Mouse (Mus musculus): ENCODE results near the gene Mdp1. TPM values are rescaled to one million over a fixed set of nuclear protein-coding genes. Genes with fewer than 3 reads are reported as not detected.

The Mdp1 gene
- total RNA-seq (2014; fragmentation: Nextera tagmentation) = 18.4 and 28.0 TPM in 2 replicates
- 45.8 and 46.5 TPM in 2 replicates for total RNA-seq (2017)
- 9.4 and 12.2 TPM in 2 replicates for polyA plus RNA-seq (2012)

DNA sequence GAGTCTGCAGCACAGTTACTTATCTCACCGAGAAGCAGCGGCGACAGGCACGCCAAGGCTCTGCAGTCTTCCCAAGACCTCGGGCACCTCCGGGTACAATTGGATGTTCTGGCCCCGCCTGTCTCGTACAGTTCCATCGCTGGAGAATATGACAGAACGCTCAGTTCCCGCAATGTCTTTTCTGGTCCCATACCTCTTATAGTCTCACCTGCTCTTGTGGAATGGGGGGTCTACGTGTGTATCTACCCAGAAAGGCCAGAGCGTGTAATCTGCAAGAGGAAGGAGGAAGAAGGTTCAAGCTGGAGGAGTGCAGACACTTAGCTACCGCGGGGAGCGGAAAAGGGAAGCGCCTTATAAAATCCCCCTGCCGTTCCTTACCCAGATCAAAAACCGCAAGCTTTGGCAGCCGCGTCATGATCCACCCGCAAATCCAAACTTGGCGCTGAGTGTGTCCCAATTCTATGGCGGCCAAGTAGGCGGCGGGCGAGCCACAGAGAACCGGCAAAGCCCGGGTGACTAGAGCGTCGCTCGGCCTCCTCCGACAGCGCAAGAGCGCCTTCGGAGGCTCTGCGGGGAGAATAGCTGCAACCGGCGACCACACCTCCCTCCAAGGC, at the start of gene Mdp1:
Gene Mdp1, minus strand, starts transcription at position 549 of the 614 bp plus-strand sequence.
- Histone ChIP-seq H3K36me3 (replicated peaks) (peaks cover 65% of the 10 kb centered on the region), H3K9me3 (replicated peaks) (no peaks in the 10 kb centered on the region), H3K4me3 (ENCODE audit: low read depth, low read length) (peak within 1 kb of the TSS; percentile 72), H3K27me3 (ENCODE audit: insufficient read depth, low read length) (no peaks in the 10 kb centered on the region), H3K4me1 (ENCODE audit: insufficient read depth, low read depth, low read length) (peaks cover 22% of the 10 kb centered on the region)
- no peak for TF ChIP-seq POLR2AphosphoS5 (IDR thresholded peaks at IDR 0.05; ENCODE audit: insufficient replicate concordance, low read depth, low read length)
- no peak for TF ChIP-seq GATA1 (IDR thresholded peaks at IDR 0.05; ENCODE audit: borderline replicate concordance, low read length)
- TF ChIP-seq CTCF (IDR thresholded peaks at IDR 0.05; ENCODE audit: low read depth, low read length) = no peak
- TF ChIP-seq GATA2 (IDR thresholded peaks at IDR 0.05; ENCODE audit: borderline replicate concordance, low read depth, low read length) = no peak
- TF ChIP-seq TAL1 (conservative IDR thresholded peaks at IDR 0.05; ENCODE audit: low read depth, low read length) = no peak
- ATAC-seq (ENCODE audit: extremely low read depth, insufficient number of reproducible peaks, low FRiP score, poor library complexity, severe bottlenecking) = peak; percentile 81
- peak; percentile 70 for DNase-seq (ENCODE audit: low spot score)

DNA sequence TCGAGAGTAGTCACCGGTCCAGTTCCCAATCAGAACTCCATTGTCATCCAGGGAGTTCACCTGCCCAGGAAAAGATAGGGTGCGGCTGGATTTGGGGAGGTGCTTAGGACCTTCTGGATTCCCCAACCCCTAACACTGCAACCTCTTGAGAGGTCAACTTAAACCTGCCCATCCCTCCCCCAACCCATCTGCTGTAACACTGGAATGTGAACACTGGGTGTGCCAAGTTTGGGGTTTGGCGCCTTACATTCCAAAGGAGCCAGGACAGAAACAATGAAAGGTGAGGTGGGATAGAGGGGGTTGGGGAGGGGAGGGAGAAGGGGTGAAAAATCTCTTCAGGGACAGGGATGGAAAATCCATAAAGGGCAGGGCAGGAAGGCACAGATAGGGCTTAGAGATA, 49.2 kb upstream of the Mdp1 start:
- Histone ChIP-seq H3K4me3 (ENCODE audit: low read depth, low read length) (no peak overlapping the region), H3K27me3 (ENCODE audit: insufficient read depth, low read length) (no peaks in the 10 kb centered on the region), H3K4me1 (ENCODE audit: insufficient read depth, low read depth, low read length) (peaks cover 84% of the 10 kb centered on the region), H3K36me3 (replicated peaks) (peaks cover 58% of the 10 kb centered on the region), H3K9me3 (replicated peaks) (no peaks in the 10 kb centered on the region)
- DNase-seq (ENCODE audit: low spot score) (no peak), ATAC-seq (ENCODE audit: extremely low read depth, insufficient number of reproducible peaks, low FRiP score, poor library complexity, severe bottlenecking) (no peak)
- no peak for TF ChIP-seq CTCF (IDR thresholded peaks at IDR 0.05; ENCODE audit: low read depth, low read length)
- no peak for TF ChIP-seq GATA2 (IDR thresholded peaks at IDR 0.05; ENCODE audit: borderline replicate concordance, low read depth, low read length)
- no peak for TF ChIP-seq GATA1 (IDR thresholded peaks at IDR 0.05; ENCODE audit: borderline replicate concordance, low read length)
- no peak for TF ChIP-seq TAL1 (conservative IDR thresholded peaks at IDR 0.05; ENCODE audit: low read depth, low read length)
- TF ChIP-seq POLR2AphosphoS5 (IDR thresholded peaks at IDR 0.05; ENCODE audit: insufficient replicate concordance, low read depth, low read length) = no peak

DNA sequence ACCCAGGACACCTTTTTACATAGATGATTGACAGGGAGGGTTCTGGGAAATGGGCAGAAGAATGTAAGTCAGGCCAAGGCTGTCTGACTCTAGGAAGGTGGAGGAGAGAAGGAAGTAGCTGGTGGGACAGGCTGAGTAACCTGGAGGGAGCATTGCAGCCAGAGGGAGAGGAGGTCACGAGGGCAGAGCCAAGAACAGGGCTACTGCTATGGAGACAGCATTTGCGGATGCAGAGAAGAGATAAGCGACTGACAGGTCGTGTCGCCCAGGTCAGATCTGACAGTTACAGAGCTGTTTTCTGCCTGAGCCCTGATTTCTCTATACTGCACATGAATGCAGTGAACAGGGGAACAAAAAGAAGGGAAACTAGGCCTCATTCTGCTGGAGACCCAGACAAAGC, 47.1 kb upstream of the Mdp1 start:
- peak; percentile 89 for ATAC-seq (ENCODE audit: extremely low read depth, insufficient number of reproducible peaks, low FRiP score, poor library complexity, severe bottlenecking)
- TF ChIP-seq TAL1 (conservative IDR thresholded peaks at IDR 0.05; ENCODE audit: low read depth, low read length) (peak; percentile 47), GATA1 (IDR thresholded peaks at IDR 0.05; ENCODE audit: borderline replicate concordance, low read length) (no peak), POLR2AphosphoS5 (IDR thresholded peaks at IDR 0.05; ENCODE audit: insufficient replicate concordance, low read depth, low read length) (no peak)
- no peak overlapping the region; the same call in 1 of the 2 replicates for H3K4me3 ChIP-seq (ENCODE audit: low read depth, low read length)
- peak; percentile 67 for DNase-seq (ENCODE audit: low spot score)
- H3K27me3 ChIP-seq (ENCODE audit: insufficient read depth, low read length) = no peaks in the 10 kb centered on the region
- H3K36me3 ChIP-seq (replicated peaks) = peaks cover 79% of the 10 kb centered on the region
- no peaks in the 10 kb centered on the region for H3K9me3 ChIP-seq (replicated peaks)
- peaks cover 66% of the 10 kb centered on the region for H3K4me1 ChIP-seq (ENCODE audit: insufficient read depth, low read depth, low read length)

DNA sequence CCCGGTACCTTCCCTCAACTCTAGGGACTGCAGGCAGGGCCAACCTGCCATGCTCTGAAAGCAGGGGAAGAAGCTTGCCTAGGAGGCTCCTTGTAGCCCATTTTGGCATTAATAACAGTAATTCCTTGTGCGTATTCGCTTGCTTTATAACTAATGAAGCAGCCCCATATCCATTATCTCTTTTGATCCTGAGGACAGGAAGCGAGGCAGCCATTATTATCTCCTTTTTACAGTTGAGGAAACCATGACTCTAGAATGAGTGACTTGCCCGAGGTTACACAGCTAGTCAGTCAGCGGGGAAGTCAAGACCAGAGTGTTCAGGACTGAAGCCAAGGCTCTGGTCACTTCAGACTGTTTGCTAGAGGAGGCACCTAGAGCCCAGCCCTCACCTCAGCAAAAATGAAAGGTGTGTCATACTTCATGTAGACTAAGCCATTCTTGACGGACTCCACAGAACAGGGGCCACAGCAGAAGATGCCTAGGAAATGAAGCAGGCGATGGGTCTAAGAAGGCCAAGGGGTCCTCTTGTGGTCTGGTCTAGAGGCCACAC, 45.8 kb upstream of the Mdp1 start:
- Histone ChIP-seq H3K27me3 (ENCODE audit: insufficient read depth, low read length) (no peaks in the 10 kb centered on the region), H3K4me1 (ENCODE audit: insufficient read depth, low read depth, low read length) (peaks cover 54% of the 10 kb centered on the region), H3K4me3 (ENCODE audit: low read depth, low read length) (no peak overlapping the region), H3K9me3 (replicated peaks) (no peaks in the 10 kb centered on the region), H3K36me3 (replicated peaks) (peaks cover 80% of the 10 kb centered on the region)
- no peak for TF ChIP-seq GATA2 (IDR thresholded peaks at IDR 0.05; ENCODE audit: borderline replicate concordance, low read depth, low read length)
- no peak for TF ChIP-seq CTCF (IDR thresholded peaks at IDR 0.05; ENCODE audit: low read depth, low read length)
- TF ChIP-seq POLR2AphosphoS5 (IDR thresholded peaks at IDR 0.05; ENCODE audit: insufficient replicate concordance, low read depth, low read length) = no peak
- TF ChIP-seq TAL1 (conservative IDR thresholded peaks at IDR 0.05; ENCODE audit: low read depth, low read length) = no peak
- DNase-seq (ENCODE audit: low spot score) (no peak), ATAC-seq (ENCODE audit: extremely low read depth, insufficient number of reproducible peaks, low FRiP score, poor library complexity, severe bottlenecking) (no peak)

DNA sequence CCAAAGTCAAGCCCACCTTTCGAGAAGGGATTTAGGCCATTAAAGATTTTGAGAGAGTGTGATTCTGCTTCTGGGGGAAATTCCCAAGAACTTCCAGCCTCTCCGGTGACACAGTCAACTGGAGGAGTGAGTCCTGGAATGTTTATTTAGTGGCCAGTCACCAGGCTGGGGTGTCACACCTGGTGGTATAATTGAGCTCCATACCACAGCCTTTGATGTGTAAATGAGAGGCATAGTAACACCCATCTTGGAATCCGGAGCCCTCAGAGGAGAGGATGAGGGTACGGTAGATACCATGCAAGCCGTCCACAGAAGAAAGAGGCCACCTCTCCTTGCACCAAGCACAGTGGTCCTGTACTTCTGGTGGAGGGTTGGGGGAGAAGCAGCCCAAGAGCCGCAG, 42.5 kb upstream of the Mdp1 start:
- H3K9me3 ChIP-seq (replicated peaks) = no peaks in the 10 kb centered on the region
- peaks cover 80% of the 10 kb centered on the region for H3K36me3 ChIP-seq (replicated peaks)
- no peak overlapping the region for H3K4me3 ChIP-seq (ENCODE audit: low read depth, low read length)
- TF ChIP-seq CTCF (IDR thresholded peaks at IDR 0.05; ENCODE audit: low read depth, low read length) (no peak), POLR2AphosphoS5 (IDR thresholded peaks at IDR 0.05; ENCODE audit: insufficient replicate concordance, low read depth, low read length) (no peak), TAL1 (conservative IDR thresholded peaks at IDR 0.05; ENCODE audit: low read depth, low read length) (no peak)
- H3K27me3 ChIP-seq (ENCODE audit: insufficient read depth, low read length) = no peaks in the 10 kb centered on the region
- H3K4me1 ChIP-seq (ENCODE audit: insufficient read depth, low read depth, low read length) = peaks cover 40% of the 10 kb centered on the region
- ATAC-seq (ENCODE audit: extremely low read depth, insufficient number of reproducible peaks, low FRiP score, poor library complexity, severe bottlenecking) = no peak
- no peak for DNase-seq (ENCODE audit: low spot score)

DNA sequence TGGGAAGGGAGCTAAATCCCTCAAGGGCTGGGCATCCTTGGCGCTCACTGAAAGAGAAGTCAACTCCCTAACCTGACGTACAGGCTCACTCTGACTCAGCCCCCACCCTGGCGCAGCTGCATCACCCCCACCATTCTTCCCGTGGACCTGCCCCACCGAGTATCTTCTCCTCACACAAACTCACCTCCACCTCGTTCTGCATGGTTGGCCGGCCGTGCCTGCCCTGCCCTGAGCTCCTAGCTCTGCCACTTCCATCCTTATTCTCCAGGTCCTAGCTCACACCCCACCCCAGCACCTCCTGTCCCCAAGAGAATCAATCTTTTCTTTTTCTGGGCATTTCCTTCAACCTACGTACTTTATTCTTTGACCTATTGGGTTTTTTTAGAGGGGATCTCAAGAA, 40.8 kb upstream of the Mdp1 start:
- no peak for ATAC-seq (ENCODE audit: extremely low read depth, insufficient number of reproducible peaks, low FRiP score, poor library complexity, severe bottlenecking)
- H3K27me3 ChIP-seq (ENCODE audit: insufficient read depth, low read length) = no peaks in the 10 kb centered on the region
- H3K4me3 ChIP-seq (ENCODE audit: low read depth, low read length) = no peak overlapping the region
- no peaks in the 10 kb centered on the region for H3K9me3 ChIP-seq (replicated peaks)
- H3K4me1 ChIP-seq (ENCODE audit: insufficient read depth, low read depth, low read length) = peaks cover 35% of the 10 kb centered on the region
- no peak for DNase-seq (ENCODE audit: low spot score)
- TF ChIP-seq GATA2 (IDR thresholded peaks at IDR 0.05; ENCODE audit: borderline replicate concordance, low read depth, low read length) = no peak
- TF ChIP-seq CTCF (IDR thresholded peaks at IDR 0.05; ENCODE audit: low read depth, low read length) = no peak
- no peak for TF ChIP-seq POLR2AphosphoS5 (IDR thresholded peaks at IDR 0.05; ENCODE audit: insufficient replicate concordance, low read depth, low read length)
- no peak for TF ChIP-seq TAL1 (conservative IDR thresholded peaks at IDR 0.05; ENCODE audit: low read depth, low read length)
- no peak for TF ChIP-seq GATA1 (IDR thresholded peaks at IDR 0.05; ENCODE audit: borderline replicate concordance, low read length)
- peaks cover 68% of the 10 kb centered on the region for H3K36me3 ChIP-seq (replicated peaks)
